8 mouse cellular contexts compared by ENCODE assay signal in genomic region chr9:95407586-95408220, GRCm38 (mm10). TPM values are rescaled to one million over a fixed set of nuclear protein-coding genes. Genes with fewer than 3 reads are reported as not detected.
DNase-seq lines count a peak whose midpoint lies in the region; ATAC-seq and TF ChIP-seq lines count a peak whose summit lies in the region.

No protein-coding gene starts in this region.

- peak overlapping the region; percentile 81 for H3K4me3 ChIP-seq in embryonic facial prominence, embryonic 15.5 days (replicated peaks)
- peak overlapping the region; percentile 83 for H3K4me3 ChIP-seq in hindbrain, postnatal 0 days (ENCODE audit: low read length)
- peak overlapping the region; percentile 64 for H3K4me3 ChIP-seq in liver, adult 2 months (ENCODE audit: insufficient read depth, low read depth, low read length)
- H3K4me3 ChIP-seq in midbrain, embryonic 15.5 days: peak overlapping the region; percentile 61

- no peaks in the 10 kb centered on the region for H3K9me3 ChIP-seq in embryonic facial prominence, embryonic 15.5 days (replicated peaks)
- no peaks in the 10 kb centered on the region for H3K9me3 ChIP-seq in hindbrain, postnatal 0 days (ENCODE audit: low read length)
- H3K9me3 ChIP-seq in midbrain, embryonic 15.5 days: no peaks in the 10 kb centered on the region

- H3K27me3 ChIP-seq in embryonic facial prominence, embryonic 15.5 days: 0 out of 2 replicates have a peak, but pooled peaks cover 3% of the 10 kb centered on the region
- no peaks in the 10 kb centered on the region for H3K27me3 ChIP-seq in hindbrain, postnatal 0 days (ENCODE audit: insufficient read depth, low read length)
- H3K27me3 ChIP-seq in liver, adult 2 months (ENCODE audit: control insufficient read depth, insufficient read depth, low read length): peaks cover 17% of the 10 kb centered on the region
- H3K27me3 ChIP-seq in midbrain, embryonic 15.5 days (replicated peaks): no peaks in the 10 kb centered on the region

- peak; percentile 19 for DNase-seq in right cerebral cortex, postnatal 4 days
- no peak for DNase-seq in right cerebral cortex, postnatal 14 days
- DNase-seq in hindbrain, postnatal 0 days (ENCODE audit: low spot score): no peak
- DNase-seq in liver, adult 2 months (ENCODE audit: extremely low read depth, low read depth, low spot score): no peak

- peak; percentile 22 for ATAC-seq in embryonic facial prominence, embryonic 15.5 days (ENCODE audit: insufficient number of reproducible peaks, low FRiP score, low TSS enrichment, low read depth)
- peak; percentile 58 for ATAC-seq in hindbrain, postnatal 0 days
- ATAC-seq in midbrain, embryonic 15.5 days (replicated peaks): peak; percentile 37
- ATAC-seq in monocyte, adult 5-6 weeks (replicated peaks; ENCODE audit: insufficient number of reproducible peaks, low FRiP score, low TSS enrichment, poor library complexity, severe bottlenecking): no peak
- ATAC-seq in megakaryocyte-erythroid progenitor cell, adult 5-6 weeks (replicated peaks; ENCODE audit: low FRiP score, low TSS enrichment, poor library complexity, severe bottlenecking): no peak

- no peak for TF ChIP-seq POLR2A in liver, adult 2 months (IDR thresholded peaks at IDR 0.05; ENCODE audit: extremely low read depth, insufficient read depth, low read length)

- peak overlapping the region; percentile 75 for H3K9ac ChIP-seq in embryonic facial prominence, embryonic 15.5 days
- H3K9ac ChIP-seq in hindbrain, postnatal 0 days (replicated peaks; ENCODE audit: low read length): peak overlapping the region; percentile 83
- H3K9ac ChIP-seq in liver, adult 2 months (ENCODE audit: low read depth, low read length): peak overlapping the region; percentile 21; the same call in 1 of the 2 replicates
- H3K9ac ChIP-seq in midbrain, embryonic 15.5 days: peak overlapping the region; percentile 83

- no peaks in the 10 kb centered on the region for H3K79me2 ChIP-seq in liver, adult 2 months (ENCODE audit: control insufficient read depth, insufficient read depth, low read length)

- TF ChIP-seq CTCF in hindbrain, postnatal 0 days (IDR thresholded peaks at IDR 0.05; ENCODE audit: low read depth): no peak
- no peak for TF ChIP-seq CTCF in liver, adult 2 months (IDR thresholded peaks at IDR 0.05; ENCODE audit: low read depth, low read length)

- peak overlapping the region; percentile 87 for H3K27ac ChIP-seq in embryonic facial prominence, embryonic 15.5 days (replicated peaks)
- peak overlapping the region; percentile 82 for H3K27ac ChIP-seq in hindbrain, postnatal 0 days
- peak overlapping the region; percentile 45 for H3K27ac ChIP-seq in liver, adult 2 months (replicated peaks; ENCODE audit: insufficient read depth, low read depth, low read length)
- H3K27ac ChIP-seq in midbrain, embryonic 15.5 days: peak overlapping the region; percentile 87

- H3K36me3 ChIP-seq in embryonic facial prominence, embryonic 15.5 days: no peaks in the 10 kb centered on the region
- H3K36me3 ChIP-seq in hindbrain, postnatal 0 days (ENCODE audit: insufficient read depth, low read length): no peaks in the 10 kb centered on the region
- H3K36me3 ChIP-seq in liver, adult 2 months (ENCODE audit: control insufficient read depth, insufficient read depth, low read length): no peaks in the 10 kb centered on the region
- no peaks in the 10 kb centered on the region for H3K36me3 ChIP-seq in midbrain, embryonic 15.5 days (replicated peaks)

- WGBS in embryonic facial prominence, embryonic 15.5 days: 3% methylated on average over 24 of the region's 24 CpGs
- WGBS in hindbrain, postnatal 0 days: under 1% methylated on average over 24 of the region's 24 CpGs
- 3% methylated on average over 24 of the region's 24 CpGs for WGBS in liver, adult 2 months
- WGBS in midbrain, embryonic 15.5 days: 1% methylated on average over 24 of the region's 24 CpGs

- H3K4me2 ChIP-seq in embryonic facial prominence, embryonic 15.5 days (replicated peaks): peak overlapping the region; percentile 97
- H3K4me2 ChIP-seq in hindbrain, postnatal 0 days (ENCODE audit: low read depth, low read length): peak overlapping the region; percentile 94
- H3K4me2 ChIP-seq in midbrain, embryonic 15.5 days: peak overlapping the region; percentile 92

- H3K4me1 ChIP-seq in embryonic facial prominence, embryonic 15.5 days: peaks cover 27% of the 10 kb centered on the region
- peaks cover 6% of the 10 kb centered on the region; the same call in 1 of the 2 replicates for H3K4me1 ChIP-seq in hindbrain, postnatal 0 days (ENCODE audit: insufficient read depth, low read length)
- H3K4me1 ChIP-seq in liver, adult 2 months (ENCODE audit: control insufficient read depth, insufficient read depth, low read length): no peaks in the 10 kb centered on the region
- H3K4me1 ChIP-seq in midbrain, embryonic 15.5 days: peaks cover 30% of the 10 kb centered on the region

RNA-seq across cellular contexts. Expression of gene Chst2, which starts 1.2 kb away (rescaled TPM):
- 10.0 and 10.3 TPM in 2 replicates for polyA plus RNA-seq in embryonic facial prominence, embryonic 15.5 days (2015; fragmentation: Nextera tagmentation; extraction: Ambion mirVana)
- 73.8 and 88.2 TPM in 2 replicates for total RNA-seq in hindbrain, postnatal 0 days (2014; rRNA removed)
- 27.5 and 28.0 TPM in 2 replicates for polyA plus RNA-seq in hindbrain, postnatal 0 days (2015; fragmentation: Nextera tagmentation; extraction: Ambion mirVana)
- 0.83 and 2.1 TPM in 2 replicates for total RNA-seq in liver, adult 2 months (2014; rRNA removed)
- polyA plus RNA-seq in liver, adult 2 months (2012; rRNA removed): 0.36 and 0.48 TPM in 2 replicates
- polyA plus RNA-seq in midbrain, embryonic 15.5 days (2015; fragmentation: Nextera tagmentation; extraction: Ambion mirVana): 19.2 and 22.6 TPM in 2 replicates
- total RNA-seq in monocyte, adult 5-6 weeks (2017): 0.10 to 0.32 TPM (median 0.19 TPM) in 3 replicates
- total RNA-seq in megakaryocyte-erythroid progenitor cell, adult 5-6 weeks (2014; fragmentation: Nextera tagmentation): not detected in 2 replicates
- total RNA-seq in megakaryocyte-erythroid progenitor cell, adult 5-6 weeks (2017): 0.04 and 0.14 TPM in 2 replicates

Comparison
In these comparisons a context has a peak if more than half of its experiments do, and no peak if none do; other contexts are left out.
1. ATAC-seq: peak in embryonic facial prominence, embryonic 15.5 days (single experiment), hindbrain, postnatal 0 days (single experiment) and midbrain, embryonic 15.5 days (single experiment); none in monocyte, adult 5-6 weeks (single experiment) and megakaryocyte-erythroid progenitor cell, adult 5-6 weeks (single experiment).
2. H3K9ac ChIP-seq: peak in every context shown above with its lines; median percentile 83 in hindbrain, postnatal 0 days; 83 in midbrain, embryonic 15.5 days; 75 in embryonic facial prominence, embryonic 15.5 days; 21 in liver, adult 2 months.
3. RNA of gene Chst2, which starts 1.2 kb away (total RNA-seq): 73.8 to 88.2 TPM in hindbrain, postnatal 0 days; 0.83 to 2.1 TPM in liver, adult 2 months, 0.10 to 0.32 TPM in monocyte, adult 5-6 weeks and 0.04 to 0.14 TPM in megakaryocyte-erythroid progenitor cell, adult 5-6 weeks; every median in the first group is over 10 times any median in the second.
4. Peak in every context shown above with its lines, with median percentiles within 50 percentile points of each other: H3K27ac ChIP-seq, H3K4me2 ChIP-seq and H3K4me3 ChIP-seq.